Mouse (Mus musculus) telencephalon, adult 2 months (tissue): Measurements from ENCODE around the gene Tia1.
"Not testable (repeated sequence)": the region's sequence is repeated elsewhere in the genome, so short reads cannot be mapped to it uniquely, and the experiment has no call there.

Source experiments
- DNase-seq: peaks from one replicate; pipeline ENCODE4 v3.0.0-alpha.2; 2011; ENCODE audit warnings: low read depth, low spot score

Gene Tia1

GRCm38 (mm10) chr6:86404100-86404861 lies at the start of gene Tia1:
TSS of gene Tia1 (plus strand) at chr6:86404219.
- peak; percentile 95 for DNase-seq

GRCm38 (mm10) chr6:86354948-86355347 lies 49.1 kb upstream of the Tia1 start:
- DNase-seq, result no peak

- no peak for DNase-seq
These were observed 47.1 kb upstream of the Tia1 start for GRCm38 (mm10) chr6:86356956-86357355.

- DNase-seq, result no peak
These were observed 43.3 kb upstream of the Tia1 start for GRCm38 (mm10) chr6:86360691-86361090.

GRCm38 (mm10) chr6:86361373-86361772 lies 42.6 kb upstream of the Tia1 start:
- no peak for DNase-seq

GRCm38 (mm10) chr6:86364442-86365141 lies 39.4 kb upstream of the Tia1 start:
- DNase-seq, result peak; percentile 58

- DNase-seq, result peak; percentile 95
These were observed 38.5 kb upstream of the Tia1 start, which contains the start of gene Fam136a for GRCm38 (mm10) chr6:86365371-86366124. TSS of gene Fam136a (plus strand) at chr6:86365646.

GRCm38 (mm10) chr6:86366125-86366852 lies 37.7 kb upstream of the Tia1 start:
- no peak for DNase-seq

- DNase-seq, result no peak
These were observed 37.2 kb upstream of the Tia1 start for GRCm38 (mm10) chr6:86366853-86367249.

- peak; percentile 48 for DNase-seq
These were observed 35.5 kb upstream of the Tia1 start for GRCm38 (mm10) chr6:86368479-86368878.

GRCm38 (mm10) chr6:86370093-86370713 lies 33.8 kb upstream of the Tia1 start:
- no peak for DNase-seq

GRCm38 (mm10) chr6:86370764-86371339 lies 33.2 kb upstream of the Tia1 start, which contains the start of gene Snrpg:
TSS of gene Snrpg (plus strand) at chr6:86371304.
- no peak for DNase-seq

- peak; percentile 97 for DNase-seq
These were observed 32.6 kb upstream of the Tia1 start for GRCm38 (mm10) chr6:86371340-86371911.

- no peak for DNase-seq
These were observed 32.0 kb upstream of the Tia1 start for GRCm38 (mm10) chr6:86371950-86372516.

GRCm38 (mm10) chr6:86373556-86373955 lies 30.5 kb upstream of the Tia1 start:
- DNase-seq, result no peak

GRCm38 (mm10) chr6:86378341-86378740 lies 25.7 kb upstream of the Tia1 start:
- no peak for DNase-seq

GRCm38 (mm10) chr6:86380112-86380511 lies 23.9 kb upstream of the Tia1 start:
- DNase-seq, result not testable (repeated sequence)

- DNase-seq, result no peak
These were observed 21.5 kb upstream of the Tia1 start for GRCm38 (mm10) chr6:86382551-86382950.

GRCm38 (mm10) chr6:86383370-86383769 lies 20.6 kb upstream of the Tia1 start:
- no peak for DNase-seq

- no peak for DNase-seq
These were observed 19.3 kb upstream of the Tia1 start for GRCm38 (mm10) chr6:86384692-86385091.
